Mouse (Mus musculus) gastrocnemius, postnatal 10 days (tissue): Measurements from ENCODE around the gene Hist2h2aa1. TPM values are rescaled to one million over a fixed set of nuclear protein-coding genes. Genes with fewer than 3 reads are reported as not detected.
"Not testable (repeated sequence)": the region's sequence is repeated elsewhere in the genome, so short reads cannot be mapped to it uniquely, and the experiment has no call there.

ENCODE experiments used
- DNase-seq: peaks from one replicate; pipeline ENCODE4 v3.0.0; 2021; ENCODE audit warnings: mixed read lengths
- total RNA-seq, 2 experiments: library from RNA; stranded (reverse); gene quantifications; 2 replicates each; pipeline ENCODE4 v1.2.3; 2021

Gene Hist2h2aa1
- total RNA-seq, 2 experiments from 2014 or later, result 10.2 to 16.2 TPM

DNA sequence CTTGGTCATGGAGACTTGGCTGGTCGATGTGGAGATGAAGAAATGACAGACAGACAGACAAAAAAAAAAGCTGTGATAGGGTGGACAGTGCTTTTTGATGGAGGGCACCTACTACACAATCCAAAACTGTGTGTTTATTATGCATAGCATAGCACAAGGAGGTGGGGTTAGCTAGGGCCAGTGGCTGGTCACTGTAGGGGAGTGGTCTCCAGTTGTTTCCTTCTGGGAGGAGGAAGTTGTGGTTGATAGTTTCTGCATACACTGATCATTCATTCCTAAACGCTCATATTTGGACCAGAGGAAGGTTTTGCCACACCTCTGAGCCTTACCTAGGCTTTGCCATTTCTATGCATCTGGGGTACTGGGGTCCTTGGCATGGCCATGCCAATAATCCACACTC lies 14.9 kb upstream of the Hist2h2aa1 start:
- no peak for DNase-seq

DNA sequence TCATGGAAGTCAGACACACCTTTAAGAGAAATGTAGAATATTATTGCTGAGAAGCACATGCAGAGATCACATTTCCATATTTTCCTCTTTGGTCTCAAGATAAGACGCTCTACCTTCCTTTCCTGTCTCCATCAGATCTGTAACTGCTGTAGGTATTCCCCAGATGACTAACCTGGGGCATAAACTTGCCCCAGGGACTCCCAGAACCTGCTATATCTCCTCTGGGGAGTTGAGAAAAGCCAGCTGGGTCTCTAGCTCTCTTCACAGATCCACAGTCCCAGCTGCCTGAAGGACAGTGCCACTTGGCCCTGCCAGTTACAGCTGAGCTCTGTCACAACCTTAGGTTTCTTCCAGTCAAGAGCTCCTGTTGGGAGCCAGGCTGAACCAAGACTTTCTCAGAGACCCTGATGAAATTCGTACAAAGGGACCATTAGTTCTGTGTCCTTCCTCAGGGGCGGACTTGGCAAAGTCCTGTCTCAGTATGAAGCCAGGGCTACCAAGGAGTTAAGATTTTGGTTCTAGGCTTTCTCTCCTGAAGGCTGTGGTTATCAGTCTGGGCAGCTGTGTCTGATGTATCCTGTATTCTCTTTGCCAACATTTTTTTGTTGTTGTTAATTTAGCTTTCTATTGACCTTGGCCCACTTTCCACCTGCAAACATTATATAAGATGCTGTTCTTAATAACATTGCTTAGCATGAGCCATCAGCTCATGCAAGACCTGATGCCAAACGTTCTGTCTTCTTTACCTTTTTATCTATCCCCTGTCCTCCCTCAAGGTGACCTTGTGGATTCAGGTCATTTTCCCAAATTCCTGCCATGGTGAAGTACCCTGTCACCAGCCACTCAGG lies 14.2 kb upstream of the Hist2h2aa1 start:
- no peak for DNase-seq

DNA sequence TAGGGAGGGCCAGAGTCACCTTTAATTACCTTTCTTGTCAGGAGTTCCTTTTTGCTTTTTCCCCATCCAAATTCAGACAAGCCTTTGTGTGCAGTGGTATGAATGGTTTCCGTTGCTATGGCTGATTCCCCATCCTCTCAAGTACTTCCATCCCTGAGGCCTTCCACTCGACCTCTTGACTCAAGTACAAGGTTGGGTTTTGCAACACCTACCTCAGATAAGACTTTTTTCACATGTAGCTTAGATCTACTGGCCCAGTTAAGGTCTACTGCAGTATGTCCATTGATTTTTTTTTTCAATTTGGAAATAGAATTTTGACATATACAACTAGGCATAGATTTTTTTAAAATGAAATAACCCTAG lies 13.6 kb upstream of the Hist2h2aa1 start:
- no peak for DNase-seq

DNA sequence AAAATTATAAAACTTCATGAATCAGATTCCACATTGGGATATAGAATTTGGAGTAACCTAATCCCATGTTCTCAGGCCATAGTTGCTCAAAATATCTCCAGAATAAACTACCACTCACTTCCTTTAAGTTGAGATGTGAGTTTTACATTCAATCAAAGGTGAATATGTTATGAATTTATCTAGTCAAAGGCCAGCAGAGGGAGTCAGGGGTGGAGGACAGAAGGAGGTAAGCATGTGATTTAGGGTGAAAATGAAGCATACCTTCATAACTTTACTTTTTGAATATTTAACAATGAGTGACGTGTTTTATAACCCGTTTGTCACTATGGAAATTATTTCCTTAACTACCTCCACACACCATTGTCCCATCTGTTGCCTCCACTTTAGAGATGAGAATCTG lies 10.4 kb upstream of the Hist2h2aa1 start:
- no peak for DNase-seq

DNA sequence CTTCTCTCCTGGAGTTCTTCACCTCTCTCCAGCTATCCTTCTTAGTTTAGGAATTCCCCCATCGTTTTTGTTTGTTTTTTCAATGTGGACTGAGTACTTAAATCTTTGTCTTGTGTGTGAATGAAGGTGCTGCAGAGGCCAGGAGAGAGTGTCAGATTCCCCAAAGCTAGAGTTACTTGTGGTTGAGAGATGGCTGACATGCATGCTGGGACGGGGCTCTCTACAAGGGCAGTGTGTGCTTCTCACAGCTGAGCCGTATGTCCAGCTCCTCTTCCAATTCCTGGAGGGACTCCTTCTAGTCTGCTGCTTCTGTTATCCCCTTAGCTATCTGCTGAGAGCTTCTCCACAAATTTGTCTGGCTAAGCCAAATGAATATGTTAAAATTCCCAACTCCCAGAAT lies 9.5 kb upstream of the Hist2h2aa1 start:
- DNase-seq, result no peak

DNA sequence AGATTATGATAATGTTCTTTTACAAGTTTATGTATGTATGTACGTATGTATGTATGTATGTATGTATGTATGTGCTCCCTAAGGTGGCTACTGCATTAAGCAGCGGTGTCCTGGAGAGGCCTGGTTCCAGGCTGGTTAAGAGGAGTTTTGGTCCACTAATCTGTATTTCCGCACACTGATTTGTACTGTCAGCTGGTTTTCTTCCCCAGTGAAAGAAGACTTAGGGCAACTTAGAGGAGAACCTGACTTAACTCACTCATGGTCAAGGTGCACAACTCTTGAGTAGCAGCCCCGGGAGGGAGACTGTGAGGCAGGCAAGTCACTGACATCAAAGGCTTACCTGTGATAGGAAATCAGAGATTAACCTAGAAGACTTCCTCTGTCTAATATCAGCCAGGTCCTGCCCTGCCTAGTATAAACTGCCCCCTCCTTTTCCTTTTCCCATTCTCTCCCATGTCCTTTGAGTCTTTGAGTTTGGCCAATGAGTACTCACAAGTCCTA lies 8.4 kb upstream of the Hist2h2aa1 start:
- DNase-seq, result no peak

DNA sequence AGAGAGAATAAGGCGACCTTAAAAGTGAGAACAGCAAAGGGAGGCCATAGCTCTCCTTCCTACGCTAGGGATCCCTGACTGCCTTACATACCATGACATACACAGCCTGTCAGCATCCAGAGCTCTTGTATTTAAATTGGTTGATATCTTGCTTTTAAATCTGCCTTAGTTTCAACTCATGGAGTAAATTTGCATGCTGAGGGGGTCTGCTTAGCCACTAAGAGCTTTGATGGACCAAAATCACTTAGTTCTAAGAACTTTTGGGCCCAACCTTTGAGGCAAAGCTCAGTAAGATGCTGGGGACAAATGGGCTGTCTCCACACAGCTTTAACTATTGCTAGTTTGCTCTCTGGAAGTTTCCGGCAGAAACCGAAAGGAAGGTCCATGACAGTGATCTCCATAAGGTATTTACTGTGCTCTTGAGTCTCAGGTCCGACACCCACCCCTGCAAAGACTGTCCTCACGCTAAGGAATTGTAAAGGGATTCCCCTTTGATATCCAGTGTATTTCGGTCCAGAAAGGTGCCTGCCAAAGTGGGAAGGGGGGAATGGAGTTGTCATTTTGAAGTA lies 7.9 kb upstream of the Hist2h2aa1 start:
- no peak for DNase-seq

DNA sequence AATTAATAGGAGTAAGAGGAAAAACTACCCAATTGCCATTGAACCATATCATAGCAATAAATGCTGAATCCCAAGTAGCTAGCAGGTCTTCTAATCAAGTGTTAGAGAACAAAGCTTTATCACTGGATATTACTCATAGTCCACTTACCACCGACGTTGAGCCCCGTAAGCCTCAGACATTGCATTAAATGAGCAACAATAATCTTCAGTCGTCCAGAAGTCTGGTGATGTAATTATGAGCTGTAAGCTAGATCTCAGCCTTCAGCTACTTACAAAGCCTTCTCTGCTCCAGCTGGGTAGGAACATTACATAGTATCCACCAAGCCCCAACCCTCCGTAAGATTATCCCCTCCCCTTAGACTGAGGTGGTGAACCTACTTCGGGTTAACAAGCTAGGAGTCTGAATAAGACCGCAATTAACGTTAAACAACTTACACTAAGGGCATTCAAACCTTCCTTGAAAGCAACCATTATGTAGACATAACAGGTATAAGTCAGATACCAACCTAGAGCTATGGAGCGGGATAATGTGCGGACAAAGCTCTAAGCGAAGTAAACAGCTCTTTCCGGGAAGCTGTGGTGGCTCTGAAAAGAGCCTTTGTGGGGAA lies 7.3 kb upstream of the Hist2h2aa1 start:
- DNase-seq, result no peak

DNA sequence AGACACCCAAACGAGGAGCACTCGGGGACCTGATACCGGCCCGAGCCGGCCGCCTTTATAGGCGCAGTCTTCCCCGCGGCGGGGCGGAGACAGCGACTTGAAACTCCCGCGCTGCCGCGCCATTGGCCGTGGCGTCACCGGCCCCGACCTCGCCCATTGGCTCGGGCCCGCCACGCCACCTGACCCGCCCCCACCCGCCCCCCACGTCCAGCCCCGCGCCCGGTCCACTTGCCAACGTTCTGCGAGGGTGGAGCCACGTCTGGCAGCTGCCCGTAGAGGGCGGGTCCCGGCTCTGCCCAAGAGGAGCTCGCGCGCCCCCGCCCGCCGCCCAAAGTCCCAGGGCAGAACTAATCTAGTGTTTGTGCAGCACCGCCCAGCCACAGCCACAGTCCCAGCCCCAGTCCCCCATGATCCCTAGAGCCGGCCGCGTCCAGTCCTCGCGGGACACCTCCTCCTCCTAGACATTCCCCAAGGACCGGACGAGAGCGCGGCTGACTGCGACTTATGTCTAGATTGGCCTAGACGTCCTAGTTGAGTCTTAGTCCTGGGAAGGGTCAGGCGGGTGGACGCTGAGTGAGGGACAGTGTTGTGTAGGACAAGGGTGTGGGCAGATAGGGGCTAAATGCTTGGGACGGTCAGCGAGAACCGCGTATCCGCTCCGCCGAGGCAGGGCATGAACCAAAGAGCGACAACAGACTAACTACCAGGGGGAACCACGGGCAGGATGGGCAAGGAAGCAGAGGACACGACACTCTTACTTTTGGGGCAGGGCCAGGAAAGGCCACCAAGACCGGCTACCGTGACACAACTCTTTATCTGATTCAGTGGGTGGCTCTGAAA lies 6.1 kb upstream of the Hist2h2aa1 start, which contains the start of gene Hist2h3c2:
Gene Hist2h3c2, minus strand, starts transcription at position 174 of the 840 bp plus-strand sequence.
- peak; percentile 27 for DNase-seq

DNA sequence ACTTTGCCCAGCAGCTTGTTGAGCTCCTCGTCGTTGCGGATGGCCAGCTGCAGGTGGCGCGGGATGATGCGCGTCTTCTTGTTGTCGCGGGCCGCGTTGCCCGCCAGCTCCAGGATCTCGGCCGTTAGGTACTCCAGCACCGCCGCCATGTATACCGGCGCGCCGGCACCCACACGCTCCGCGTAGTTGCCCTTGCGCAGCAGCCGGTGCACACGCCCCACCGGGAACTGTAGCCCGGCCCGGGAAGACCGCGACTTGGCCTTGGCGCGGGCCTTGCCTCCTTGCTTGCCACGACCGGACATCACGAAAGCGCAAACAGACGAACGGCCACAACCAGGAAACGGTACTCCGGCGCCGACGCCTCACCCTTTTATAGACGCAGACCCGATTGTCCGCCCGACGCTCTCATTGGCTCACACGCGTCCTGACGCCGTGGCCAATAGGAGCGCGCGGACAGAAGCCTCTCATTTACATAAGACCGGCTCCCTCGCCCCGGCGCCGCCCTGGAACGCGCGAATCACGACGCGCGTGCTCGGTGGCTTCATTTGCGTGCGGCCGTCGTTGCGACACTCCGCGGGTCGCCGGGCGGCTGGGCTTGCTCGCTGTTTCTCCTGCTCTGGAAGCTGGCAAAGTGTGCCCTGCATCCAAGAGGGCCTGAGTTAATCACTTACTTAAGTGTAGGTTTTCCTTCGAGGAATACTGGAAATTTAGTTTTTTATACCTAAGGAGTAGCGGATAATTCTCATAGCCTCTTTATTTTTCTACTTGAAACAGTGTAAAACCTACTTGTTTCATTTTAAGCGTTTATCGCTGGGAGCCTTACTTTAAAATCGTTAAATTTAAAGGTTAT lies 5.1 kb upstream of the Hist2h2aa1 start, which contains the start of gene Hist2h2aa2:
Gene Hist2h2aa2, minus strand, starts transcription at position 328 of the 850 bp plus-strand sequence.
- peak; percentile 88 for DNase-seq

DNA sequence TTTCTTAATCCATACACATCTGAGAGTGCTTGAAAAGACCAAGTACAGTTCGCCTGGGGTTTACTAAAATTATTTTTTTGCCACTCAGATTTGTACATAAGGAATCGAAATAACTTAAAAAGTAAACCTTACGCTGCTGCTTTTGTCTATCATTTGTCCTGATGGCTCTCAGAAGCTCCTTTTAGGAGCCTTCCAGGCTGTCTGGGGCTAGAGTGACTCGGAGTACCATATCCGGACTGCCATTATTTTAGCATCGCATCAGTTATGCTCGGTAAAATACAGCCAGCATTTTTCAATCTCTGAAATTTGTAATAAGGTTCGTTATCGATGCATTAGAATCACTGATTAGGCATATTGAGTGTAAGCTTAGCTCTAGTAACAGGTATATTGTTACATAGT lies 4.5 kb upstream of the Hist2h2aa1 start:
- no peak for DNase-seq

DNA sequence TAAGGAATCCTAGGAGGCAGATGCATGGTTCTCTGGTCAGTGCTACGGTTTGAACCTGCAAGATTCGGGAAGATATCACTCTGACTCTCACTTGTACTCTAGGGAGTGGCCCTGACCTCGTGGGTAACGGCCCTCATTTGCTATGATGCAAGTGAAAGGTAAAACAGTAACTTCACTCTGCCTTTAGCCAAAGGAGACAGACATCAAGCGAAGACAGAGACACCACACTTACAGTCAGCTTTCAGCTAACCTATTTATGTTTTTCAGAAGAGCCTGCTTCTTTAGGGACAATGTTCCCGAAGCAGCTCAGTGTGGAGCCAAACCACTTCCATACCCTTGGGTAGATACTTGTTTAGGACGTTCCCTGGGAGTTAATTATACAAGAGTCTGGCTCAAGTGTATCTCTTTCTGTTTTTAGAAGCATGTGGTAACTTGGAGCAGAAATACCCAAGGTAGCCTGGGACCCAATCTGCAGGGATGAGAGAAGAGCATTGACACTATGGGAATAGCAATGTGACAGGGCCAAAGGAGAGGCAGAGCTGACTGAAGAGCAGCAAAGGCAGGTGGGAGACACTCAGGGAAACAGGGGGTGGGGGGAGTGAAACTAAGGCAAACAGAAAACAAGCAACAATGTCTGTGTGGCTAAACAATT lies 1.2 kb upstream of the Hist2h2aa1 start:
- no peak for DNase-seq

DNA sequence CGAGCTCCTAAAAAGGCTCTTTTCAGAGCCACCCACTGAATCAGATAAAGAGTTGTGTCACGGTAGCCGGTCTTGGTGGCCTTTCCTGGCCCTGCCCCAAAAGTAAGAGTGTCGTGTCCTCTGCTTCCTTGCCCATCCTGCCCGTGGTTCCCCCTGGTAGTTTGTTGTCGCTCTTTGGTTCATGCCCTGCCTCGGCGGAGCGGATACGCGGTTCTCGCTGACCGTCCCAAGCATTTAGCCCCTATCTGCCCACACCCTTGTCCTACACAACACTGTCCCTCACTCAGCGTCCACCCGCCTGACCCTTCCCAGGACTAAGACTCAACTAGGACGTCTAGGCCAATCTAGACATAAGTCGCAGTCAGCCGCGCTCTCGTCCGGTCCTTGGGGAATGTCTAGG lies 721 bp downstream of the Hist2h2aa1 start:
- DNase-seq, result not testable (repeated sequence)

DNA sequence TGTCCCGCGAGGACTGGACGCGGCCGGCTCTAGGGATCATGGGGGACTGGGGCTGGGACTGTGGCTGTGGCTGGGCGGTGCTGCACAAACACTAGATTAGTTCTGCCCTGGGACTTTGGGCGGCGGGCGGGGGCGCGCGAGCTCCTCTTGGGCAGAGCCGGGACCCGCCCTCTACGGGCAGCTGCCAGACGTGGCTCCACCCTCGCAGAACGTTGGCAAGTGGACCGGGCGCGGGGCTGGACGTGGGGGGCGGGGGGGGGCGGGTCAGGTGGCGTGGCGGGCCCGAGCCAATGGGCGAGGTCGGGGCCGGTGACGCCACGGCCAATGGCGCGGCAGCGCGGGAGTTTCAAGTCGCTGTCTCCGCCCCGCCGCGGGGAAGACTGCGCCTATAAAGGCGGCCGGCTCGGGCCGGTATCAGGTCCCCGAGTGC lies 1.1 kb downstream of the Hist2h2aa1 start, which contains the start of gene Hist2h3c1:
Gene Hist2h3c1, plus strand, starts transcription at position 259 of the 430 bp plus-strand sequence.
- not testable (repeated sequence) for DNase-seq

DNA sequence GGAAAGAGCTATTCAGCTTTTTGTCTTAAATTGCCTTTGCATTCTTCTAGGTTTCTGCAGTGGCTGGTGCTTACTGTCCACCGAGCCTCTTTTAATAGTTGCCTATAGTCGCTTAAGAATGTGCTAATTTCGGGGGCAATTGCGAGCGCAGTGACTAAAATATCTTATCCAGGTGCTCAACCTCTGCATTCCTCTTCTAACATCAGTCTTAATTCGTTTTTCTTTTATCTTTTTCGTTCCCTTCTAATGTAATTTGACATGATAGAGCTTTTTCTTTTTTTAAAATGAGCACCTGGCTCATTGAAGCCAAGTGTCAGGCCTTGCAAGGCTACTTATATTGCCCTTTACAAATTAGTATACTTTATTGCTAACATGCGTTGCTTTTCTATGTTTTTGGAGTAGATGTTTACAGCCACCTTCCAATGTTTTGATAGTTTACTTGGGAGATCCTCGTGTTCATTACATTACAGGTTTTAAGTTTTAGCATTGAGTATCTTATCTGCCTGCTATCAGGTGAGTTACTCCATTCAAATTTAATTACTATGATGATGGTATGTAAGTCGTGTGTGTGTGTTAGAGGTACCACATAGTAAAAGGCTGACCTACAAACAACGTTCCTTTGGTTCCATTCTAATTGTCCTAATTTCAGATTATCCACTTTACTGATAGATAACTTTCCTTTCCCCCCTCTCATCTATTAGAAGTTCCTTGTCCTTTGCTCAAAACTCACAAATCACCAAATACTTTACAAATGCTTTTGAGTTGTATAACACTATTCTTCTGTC lies 2.3 kb downstream of the Hist2h2aa1 start:
- DNase-seq, result no peak

DNA sequence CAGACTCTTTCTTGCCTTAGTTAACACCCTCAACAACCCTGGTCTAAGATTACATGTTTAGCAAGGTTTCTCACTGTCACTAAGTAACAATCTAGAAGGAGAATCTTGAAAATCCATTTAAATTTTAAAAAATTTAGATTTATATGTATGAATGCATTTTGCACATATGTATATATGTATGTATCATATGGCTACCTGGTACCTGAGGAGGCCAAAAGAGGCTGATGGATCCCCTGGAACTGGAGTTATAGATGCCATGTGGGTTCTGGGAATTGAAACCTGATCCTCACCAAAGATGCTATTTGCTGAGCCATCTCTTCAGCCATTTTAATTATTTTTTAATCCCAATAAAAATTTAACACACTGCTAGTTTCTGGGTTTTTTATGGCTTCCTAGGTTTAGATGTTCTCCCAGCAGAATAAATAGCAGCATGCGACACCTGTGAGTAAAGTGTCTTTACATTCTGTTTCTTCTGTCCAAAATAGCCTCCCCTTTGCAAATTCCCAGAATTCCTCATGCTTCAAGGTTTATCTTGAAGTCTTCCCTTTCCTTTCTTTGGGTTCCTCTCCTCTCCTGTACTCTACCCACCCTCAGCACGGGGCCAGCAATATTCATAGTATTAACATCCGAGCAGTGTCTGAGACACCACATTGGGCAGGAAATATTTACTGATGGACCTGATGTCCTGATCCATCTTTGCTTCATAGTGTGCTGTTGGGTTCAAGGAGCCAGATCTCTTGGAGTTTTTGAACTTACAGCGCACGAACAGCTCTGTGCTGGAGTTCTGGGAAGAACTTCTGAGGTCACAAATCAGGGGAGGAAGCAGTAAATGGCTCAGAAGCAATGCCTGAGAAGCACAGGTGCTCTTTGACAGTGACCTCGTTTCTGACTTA lies 3.1 kb downstream of the Hist2h2aa1 start:
- no peak for DNase-seq

DNA sequence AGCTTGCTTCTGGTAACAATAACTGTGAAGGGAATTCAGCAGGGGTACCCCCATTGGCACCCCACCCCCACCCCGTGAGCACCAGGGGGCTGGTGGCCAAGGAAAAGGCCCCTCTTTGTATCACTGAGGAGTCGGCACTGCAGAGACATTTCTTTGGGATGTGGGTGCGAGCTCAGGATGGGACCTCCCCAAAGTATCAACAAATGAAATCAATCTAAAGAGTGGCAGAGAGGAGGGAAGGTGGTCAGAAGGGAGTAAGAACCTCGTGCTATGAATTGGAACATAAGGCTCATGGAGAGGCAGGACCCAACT lies 3.7 kb downstream of the Hist2h2aa1 start:
- DNase-seq, result no peak

DNA sequence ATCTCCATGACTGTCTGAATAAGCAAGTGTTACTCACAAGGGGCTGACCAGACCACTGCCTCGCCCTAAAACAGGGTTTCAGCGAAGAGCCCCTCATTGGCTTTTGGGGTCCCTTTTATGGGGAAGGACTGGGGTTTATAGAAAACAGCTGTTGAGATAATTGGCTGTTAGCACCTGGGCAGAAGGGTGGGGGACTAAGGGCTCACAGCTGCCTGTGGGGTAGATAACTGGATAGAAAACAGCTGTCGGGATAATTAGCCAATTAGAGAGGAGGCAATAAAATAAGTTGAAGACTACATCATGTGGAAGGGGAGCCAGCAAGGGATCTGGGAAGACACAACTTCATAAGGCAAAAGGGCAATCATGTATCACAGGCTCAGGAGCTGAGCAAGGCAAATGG lies 5.6 kb downstream of the Hist2h2aa1 start:
- no peak for DNase-seq

DNA sequence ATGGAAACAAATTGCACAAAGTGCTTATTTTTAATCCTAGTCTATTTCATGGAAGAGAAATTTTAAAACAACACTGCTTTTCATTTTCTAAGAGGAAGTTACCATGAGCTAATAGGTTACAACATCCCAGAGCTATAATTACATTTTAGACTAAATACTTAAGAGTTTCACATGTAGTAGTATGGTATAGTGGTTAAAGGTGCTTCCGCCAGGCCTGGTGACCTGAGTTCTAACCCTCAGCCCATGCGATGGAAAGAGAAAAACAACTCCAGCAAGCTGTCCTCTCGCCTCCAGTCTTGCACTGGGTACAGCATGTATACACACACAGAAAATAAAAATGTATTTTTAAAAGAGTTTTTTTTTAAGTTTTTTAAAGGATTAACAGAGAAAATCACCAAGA lies 6.5 kb downstream of the Hist2h2aa1 start:
- no peak for DNase-seq
